Mouse (Mus musculus) megakaryocyte, embryonic 14.5 days (primary cell): Measurements from ENCODE around the gene Ntrk3.

Experiments used
- FLI1 ChIP-seq: IDR thresholded peaks from 2 replicates; pipeline ENCODE4 v1.6.1; 2012; ENCODE audit warnings: low read length, inconsistent platforms, mixed read lengths
- GATA1 ChIP-seq: IDR thresholded peaks from 3 replicates; pipeline ENCODE4 v1.6.1; 2012; ENCODE audit warnings: mixed read lengths, low read length, inconsistent platforms, borderline replicate concordance

DNA sequence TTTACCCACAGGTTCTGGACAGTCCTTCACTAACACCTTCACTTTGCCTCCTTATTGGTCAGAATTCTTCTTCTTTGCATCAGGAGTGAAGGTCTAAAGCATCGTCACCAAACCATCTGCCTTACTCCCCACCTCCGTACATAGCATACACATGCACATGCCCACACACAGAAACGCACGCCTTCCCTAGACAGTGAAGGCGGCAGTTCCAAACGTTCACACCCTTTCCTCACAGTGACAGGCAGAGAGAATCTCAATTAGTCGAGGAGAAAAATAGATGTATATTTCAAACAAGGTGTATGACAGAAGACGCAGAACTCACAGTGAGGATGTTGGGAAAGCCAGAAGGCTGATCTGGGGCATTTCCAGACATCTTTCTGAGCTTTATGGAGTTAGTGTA lies 6.4 kb downstream of the Ntrk3 start:
- no peak for TF ChIP-seq GATA1
- no peak for TF ChIP-seq FLI1
